Mouse (Mus musculus) thymus, adult 2 months (tissue): ENCODE data around the gene Wdr53. TPM values are rescaled to one million over a fixed set of nuclear protein-coding genes. Genes with fewer than 3 reads are reported as not detected.
A peak's percentile ranks its signal among the peaks of the same experiment; 100 is the strongest.
"Not testable (repeated sequence)": the region's sequence is repeated elsewhere in the genome, so short reads cannot be mapped to it uniquely, and the experiment has no call there.

Experiments used
- DNase-seq: peaks from one replicate; pipeline ENCODE4 v3.0.0; 2021
- H3K27ac ChIP-seq: fragments of 200-500 bp; 2 replicates; pipeline ENCODE4 v1.5.1; 2012; ENCODE audit warnings: low read length, control low read depth; ENCODE audit not compliant: control insufficient read depth, insufficient read depth
- H3K27me3 ChIP-seq: fragments of 200-500 bp; 2 replicates; pipeline ENCODE4 v1.6.1; 2012; ENCODE audit warnings: mild to moderate bottlenecking, low read length, moderate library complexity, mixed read lengths; ENCODE audit not compliant: control insufficient read depth, insufficient read depth
- H3K36me3 ChIP-seq: fragments of 200-500 bp; 2 replicates; pipeline ENCODE4 v1.6.1; 2012; ENCODE audit warnings: mild to moderate bottlenecking, low read length, moderate library complexity; ENCODE audit not compliant: control insufficient read depth, insufficient read depth
- H3K4me1 ChIP-seq: fragments of 200-500 bp; replicated peaks from 2 replicates; pipeline ENCODE4 v1.6.1; 2012; ENCODE audit warnings: low read length; ENCODE audit not compliant: control insufficient read depth, insufficient read depth
- H3K4me3 ChIP-seq: fragments of 200-500 bp; 2 replicates; pipeline ENCODE4 v1.5.1; 2012; ENCODE audit warnings: mild to moderate bottlenecking, low read length, control low read depth, moderate library complexity; ENCODE audit not compliant: control insufficient read depth, insufficient read depth
- CTCF ChIP-seq: fragments of 200-500 bp; IDR thresholded peaks from 2 replicates; pipeline ENCODE4 v1.5.1; 2012; ENCODE audit warnings: mild to moderate bottlenecking, control low read depth, low read length, moderate library complexity, borderline replicate concordance; ENCODE audit not compliant: control insufficient read depth, poor library complexity, insufficient read depth; ENCODE audit errors: extremely low read depth
- POLR2A ChIP-seq: fragments of 200-500 bp; IDR thresholded peaks from 2 replicates; pipeline ENCODE4 v1.6.1; 2012; ENCODE audit warnings: mild to moderate bottlenecking, low read length, control low read depth, moderate library complexity; ENCODE audit not compliant: control insufficient read depth, poor library complexity, insufficient read depth; ENCODE audit errors: extremely low read depth
- WGBS: fragments of 180-500 bp; shearing (Covaris S2); methylation state at CpG from one replicate; pipeline ENCODE4 v1.1.7; 2018; 5-methylcytosine and 5-hydroxymethylcytosine counted together
- polyA plus RNA-seq: library from polyadenylated mRNA; depleted of rRNA; stranded (reverse); fragments of >200 nt; gene quantifications from 2 replicates; pipeline ENCODE4 v1.2.3, GENCODE M21; 2012

Gene Wdr53
- polyA plus RNA-seq, 1 experiment: 5.4 TPM

- TF ChIP-seq POLR2A (no peak), CTCF (no peak)
- H3K27ac ChIP-seq: no peak overlapping the region
- no peak for DNase-seq
- 0 out of 2 replicates have a peak, but pooled peaks cover 3% of the 10 kb centered on the region for H3K36me3 ChIP-seq
- WGBS: 83% methylated on average over 3 of the region's 3 CpGs
- no peak overlapping the region for H3K4me3 ChIP-seq
- no peaks in the 10 kb centered on the region for H3K27me3 ChIP-seq
- H3K4me1 ChIP-seq: peaks cover 4% of the 10 kb centered on the region; the same call in 1 of the 2 replicates
Observed at GRCm38 (mm10) chr16:32243901-32244300, 3.1 kb upstream of the Wdr53 start.

GRCm38 (mm10) chr16:32246351-32246791, 656 bp upstream of the Wdr53 start:
- H3K36me3 ChIP-seq: no peaks in the 10 kb centered on the region
- peaks cover 4% of the 10 kb centered on the region; the same call in 1 of the 2 replicates for H3K4me1 ChIP-seq
- peak overlapping the region; percentile 76 for H3K4me3 ChIP-seq
- H3K27ac ChIP-seq: no peak overlapping the region
- WGBS: 3% methylated on average over 41 of the region's 41 CpGs
- no peak for TF ChIP-seq POLR2A
- no peak for TF ChIP-seq CTCF
- H3K27me3 ChIP-seq: no peaks in the 10 kb centered on the region
- peak; percentile 50 for DNase-seq

GRCm38 (mm10) chr16:32264225-32264624, 17.2 kb downstream of the Wdr53 start:
- 92% methylated on average over 2 of the region's 2 CpGs for WGBS

GRCm38 (mm10) chr16:32271291-32271690, 24.3 kb downstream of the Wdr53 start, which contains the start of gene Smco1:
Smco1 (plus strand) TSS chr16:32271468.
- no peak within 1 kb of the TSS for H3K4me3 ChIP-seq
- H3K27ac ChIP-seq: no peak within 1 kb of the TSS

More at GRCm38 (mm10) chr16:32264225-32264624, 17.2 kb downstream of the Wdr53 start:
- peak; percentile 26 for DNase-seq
- not testable (repeated sequence) for H3K4me3 ChIP-seq, H3K36me3 ChIP-seq, H3K27me3 ChIP-seq, H3K4me1 ChIP-seq, H3K27ac ChIP-seq

GRCm38 (mm10) chr16:32273338-32273737, 26.3 kb downstream of the Wdr53 start:
- no peaks in the 10 kb centered on the region for H3K4me1 ChIP-seq
- peak; percentile 12 for DNase-seq
- H3K27ac ChIP-seq: no peak overlapping the region
- no peaks in the 10 kb centered on the region for H3K27me3 ChIP-seq
- WGBS: 80% methylated on average over 9 of the region's 9 CpGs
- H3K36me3 ChIP-seq: no peaks in the 10 kb centered on the region
- TF ChIP-seq POLR2A: no peak
- peak; percentile 73; the same call in 1 of the 2 replicates for TF ChIP-seq CTCF
- H3K4me3 ChIP-seq: no peak overlapping the region

More at GRCm38 (mm10) chr16:32271291-32271690, 24.3 kb downstream of the Wdr53 start, which contains the start of gene Smco1:
- WGBS: 91% methylated on average over 11 of the region's 11 CpGs
- Histone ChIP-seq H3K36me3 (no peaks in the 10 kb centered on the region), H3K4me1 (no peaks in the 10 kb centered on the region), H3K27me3 (no peaks in the 10 kb centered on the region)
- DNase-seq: no peak
- TF ChIP-seq POLR2A (no peak), CTCF (no peak)

- no peak overlapping the region for H3K4me3 ChIP-seq
- WGBS: 90% methylated on average over 6 of the region's 6 CpGs
- no peak overlapping the region for H3K27ac ChIP-seq
- no peaks in the 10 kb centered on the region for H3K4me1 ChIP-seq
- TF ChIP-seq CTCF (no peak), POLR2A (no peak)
- H3K36me3 ChIP-seq: no peaks in the 10 kb centered on the region
- no peaks in the 10 kb centered on the region for H3K27me3 ChIP-seq
- no peak for DNase-seq
Observed at GRCm38 (mm10) chr16:32275041-32275440, 28.0 kb downstream of the Wdr53 start.

GRCm38 (mm10) chr16:32275830-32276229, 28.8 kb downstream of the Wdr53 start:
- TF ChIP-seq POLR2A: no peak
- no peak for TF ChIP-seq CTCF
- WGBS: 40% methylated on average over 1 of the region's 1 CpGs
- Histone ChIP-seq H3K36me3 (no peaks in the 10 kb centered on the region), H3K4me3 (no peak overlapping the region), H3K27ac (no peak overlapping the region), H3K4me1 (no peaks in the 10 kb centered on the region), H3K27me3 (no peaks in the 10 kb centered on the region)
- no peak for DNase-seq
